Mouse (Mus musculus): Measurements from ENCODE around the gene Spint2.

DNA sequence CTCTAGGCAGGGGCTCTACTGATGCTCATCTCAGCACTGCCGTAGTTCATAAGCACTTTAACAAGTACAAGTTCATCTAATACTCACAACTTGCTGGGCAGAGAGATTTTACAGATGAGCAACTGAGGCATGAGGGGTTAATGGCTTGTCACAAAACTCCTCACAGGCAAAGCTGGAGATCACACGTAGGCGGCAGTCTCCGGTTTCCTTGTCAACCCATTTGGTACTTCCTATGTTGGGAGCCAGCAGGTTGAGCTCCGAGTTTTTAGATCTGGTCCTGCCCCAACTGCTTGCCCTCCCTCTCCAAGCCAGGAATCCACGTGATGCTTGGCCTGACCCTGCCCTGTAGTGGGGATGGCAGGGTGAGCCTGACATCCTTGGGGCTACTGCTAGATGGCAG is 45.4 kb upstream of the Spint2 start:
- TF ChIP-seq CEBPB (IDR thresholded peaks at IDR 0.05; ENCODE audit: insufficient read depth, poor library complexity, severe bottlenecking) = no peak
- TF ChIP-seq POLR2A (IDR thresholded peaks at IDR 0.05; ENCODE audit: insufficient read length, low read depth) = no peak
- TF ChIP-seq POLR2AphosphoS2 (IDR thresholded peaks at IDR 0.05; ENCODE audit: insufficient read length, low read depth) = no peak
